Comparison of ENCODE assay signal across 10 mouse cellular contexts in genomic region chr16:42575517-42575946, GRCm38 (mm10).
DNase-seq lines count a peak whose midpoint lies in the region; ATAC-seq lines count a peak whose summit lies in the region.
"Had no signal": no experiment of that assay in that cellular context is flagged by ENCODE, and none has a peak within 500 bp of the region (broad histone marks: within the 10 kb centered on the region; RNA-seq: fewer than 3 reads in every experiment).

No protein-coding gene starts in this region.

- no peaks in the 10 kb centered on the region for H3K36me3 ChIP-seq in heart, embryonic 10.5 days
- H3K36me3 ChIP-seq in forebrain, embryonic 14.5 days (ENCODE audit: control insufficient read depth, insufficient read depth, low read length): no peaks in the 10 kb centered on the region
- H3K36me3 ChIP-seq in midbrain, embryonic 13.5 days: no peaks in the 10 kb centered on the region
- H3K36me3 ChIP-seq: limb, embryonic 12.5 days had no signal

- no peaks in the 10 kb centered on the region for H3K27me3 ChIP-seq in heart, embryonic 10.5 days (ENCODE audit: insufficient read depth, poor library complexity, severe bottlenecking)
- no peaks in the 10 kb centered on the region for H3K27me3 ChIP-seq in forebrain, embryonic 14.5 days (replicated peaks; ENCODE audit: control insufficient read depth, insufficient read depth, low read length)
- no peaks in the 10 kb centered on the region for H3K27me3 ChIP-seq in midbrain, embryonic 13.5 days
- H3K27me3 ChIP-seq: limb, embryonic 12.5 days had no signal

- 0 out of 2 replicates have a peak overlapping the region, but pooled peaks have one; percentile 6 for H3K9ac ChIP-seq in forebrain, embryonic 14.5 days (ENCODE audit: low read length)
- no peak overlapping the region for H3K9ac ChIP-seq in midbrain, embryonic 13.5 days (replicated peaks)
- H3K9ac ChIP-seq: limb, embryonic 12.5 days had no signal

- no peaks in the 10 kb centered on the region for H3K9me3 ChIP-seq in heart, embryonic 10.5 days
- H3K9me3 ChIP-seq in forebrain, embryonic 14.5 days (replicated peaks; ENCODE audit: control insufficient read depth, low read length): no peaks in the 10 kb centered on the region
- H3K9me3 ChIP-seq in midbrain, embryonic 13.5 days: no peaks in the 10 kb centered on the region
- H3K9me3 ChIP-seq: limb, embryonic 12.5 days had no signal

- WGBS in heart, embryonic 10.5 days: 8% methylated on average over 7 of the region's 7 CpGs
- 2% methylated on average over 7 of the region's 7 CpGs for WGBS in forebrain, embryonic 14.5 days
- under 1% methylated on average over 7 of the region's 7 CpGs for WGBS in midbrain, embryonic 13.5 days

- H3K4me1 ChIP-seq in heart, embryonic 10.5 days: 0 out of 2 replicates have a peak, but pooled peaks cover 4% of the 10 kb centered on the region
- H3K4me1 ChIP-seq in forebrain, embryonic 14.5 days (ENCODE audit: control insufficient read depth, insufficient read depth, low read length): peaks cover 12% of the 10 kb centered on the region
- peaks cover 29% of the 10 kb centered on the region for H3K4me1 ChIP-seq in midbrain, embryonic 13.5 days (replicated peaks)
- H3K4me1 ChIP-seq: limb, embryonic 12.5 days had no signal

- H3K4me2 ChIP-seq in forebrain, embryonic 14.5 days (ENCODE audit: low read length): peak overlapping the region; percentile 38
- peak overlapping the region; percentile 40 for H3K4me2 ChIP-seq in midbrain, embryonic 13.5 days (replicated peaks)
- H3K4me2 ChIP-seq: limb, embryonic 12.5 days had no signal

- ATAC-seq in forebrain, embryonic 14.5 days: peak; percentile 96
- ATAC-seq in midbrain, embryonic 13.5 days: peak; percentile 97

- no peak overlapping the region for H3K27ac ChIP-seq in heart, embryonic 10.5 days
- H3K27ac ChIP-seq in forebrain, embryonic 14.5 days (ENCODE audit: low read depth, low read length): peak overlapping the region; percentile 53
- peak overlapping the region; percentile 82 for H3K27ac ChIP-seq in midbrain, embryonic 13.5 days
- H3K27ac ChIP-seq: limb, embryonic 12.5 days had no signal

- no peak for DNase-seq in heart, embryonic 10.5 days (ENCODE audit: low spot score)
- no peak for DNase-seq in heart, adult 8-10 months (ENCODE audit: low spot score)
- peak; percentile 96 for DNase-seq in R1 (ENCODE audit: low read depth, low spot score)
- peak; percentile 87 for DNase-seq in forebrain, embryonic 14.5 days (ENCODE audit: low spot score)
- no peak for DNase-seq in adrenal gland, postnatal 25 days
- DNase-seq in B cell, adult 2 months: no peak
- DNase-seq in adrenal gland, postnatal 10 days: no peak
- DNase-seq: heart, postnatal 14 days had no signal

- peak overlapping the region; percentile 24; the same call in 1 of the 2 replicates for H3K4me3 ChIP-seq in heart, embryonic 10.5 days
- no peak overlapping the region for H3K4me3 ChIP-seq in forebrain, embryonic 14.5 days (ENCODE audit: low read depth, low read length)
- H3K4me3 ChIP-seq in midbrain, embryonic 13.5 days (replicated peaks): 0 out of 2 replicates have a peak overlapping the region, but pooled peaks have one; percentile 12
- H3K4me3 ChIP-seq: limb, embryonic 12.5 days had no signal

Comparison
In these comparisons a context has a peak if more than half of its experiments do, and no peak if none do; other contexts are left out.
1. DNase-seq: peak in R1 (single experiment) and forebrain, embryonic 14.5 days (single experiment); none in heart, embryonic 10.5 days (single experiment), heart, adult 8-10 months (single experiment), adrenal gland, postnatal 25 days (single experiment), B cell, adult 2 months (0 of 2) and adrenal gland, postnatal 10 days (single experiment).